Mouse (Mus musculus) E14TG2a.4 (cell line): ENCODE results near the gene Nbeal2.

Experiments
- CTCF ChIP-seq: conservative IDR thresholded peaks from 2 replicates; pipeline ENCODE4 v1.5.1; 2014; ENCODE audit warnings: low read length
- NANOG ChIP-seq: IDR thresholded peaks from 2 replicates; pipeline ENCODE4 v1.6.1; 2014; ENCODE audit warnings: borderline replicate concordance, low read length, mixed read lengths
- POU5F1 ChIP-seq: IDR thresholded peaks from 2 replicates; pipeline ENCODE4 v1.6.1; 2014; ENCODE audit warnings: low read length, borderline replicate concordance

GRCm38 (mm10) chr9:110676492-110676911 lies 22.5 kb upstream of the Nbeal2 start:
- TF ChIP-seq CTCF, result no peak
- TF ChIP-seq POU5F1, result no peak
- no peak for TF ChIP-seq NANOG
